Mouse (Mus musculus): ENCODE results near the gene Tmem273. TPM values are rescaled to one million over a fixed set of nuclear protein-coding genes. Genes with fewer than 3 reads are reported as not detected.

The Tmem273 gene
- polyA plus RNA-seq, 1 experiment, result not detected

DNA sequence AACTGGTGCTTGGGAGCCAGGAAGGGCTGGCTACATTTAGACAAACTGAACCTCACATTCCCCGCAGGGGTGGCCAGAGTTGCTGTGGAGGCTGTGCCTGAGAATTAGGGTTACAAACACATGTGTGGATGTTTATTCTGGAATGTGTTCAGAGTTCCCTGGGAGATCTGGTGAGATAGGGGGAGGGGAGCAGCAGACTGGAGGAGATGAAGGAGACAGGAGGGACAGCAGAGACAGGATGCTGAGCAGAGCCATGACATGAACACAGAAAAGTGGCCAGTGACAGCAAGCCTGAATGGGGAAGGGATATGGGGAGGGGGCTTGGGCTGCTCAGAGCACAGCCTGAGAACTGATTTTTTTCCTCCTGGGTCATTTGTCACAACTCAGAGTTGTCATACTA, 33.5 kb downstream of the Tmem273 start:
- Histone ChIP-seq H3K4me1 (ENCODE audit: control insufficient read depth, insufficient read depth, low read length) (no peaks in the 10 kb centered on the region), H3K36me3 (ENCODE audit: control insufficient read depth, insufficient read depth, low read length) (no peaks in the 10 kb centered on the region), H3K27ac (ENCODE audit: control insufficient read depth, insufficient read depth, low read depth, low read length) (no peak overlapping the region), H3K27me3 (ENCODE audit: control insufficient read depth, insufficient read depth, low read length) (no peaks in the 10 kb centered on the region), H3K4me3 (ENCODE audit: control insufficient read depth, low read depth, low read length) (no peak overlapping the region)
- no peak for TF ChIP-seq CTCF (IDR thresholded peaks at IDR 0.05; ENCODE audit: control insufficient read depth, insufficient read depth, insufficient replicate concordance, low read depth, low read length)
- TF ChIP-seq POLR2A (IDR thresholded peaks at IDR 0.05; ENCODE audit: control insufficient read depth, low read depth, low read length), result no peak

DNA sequence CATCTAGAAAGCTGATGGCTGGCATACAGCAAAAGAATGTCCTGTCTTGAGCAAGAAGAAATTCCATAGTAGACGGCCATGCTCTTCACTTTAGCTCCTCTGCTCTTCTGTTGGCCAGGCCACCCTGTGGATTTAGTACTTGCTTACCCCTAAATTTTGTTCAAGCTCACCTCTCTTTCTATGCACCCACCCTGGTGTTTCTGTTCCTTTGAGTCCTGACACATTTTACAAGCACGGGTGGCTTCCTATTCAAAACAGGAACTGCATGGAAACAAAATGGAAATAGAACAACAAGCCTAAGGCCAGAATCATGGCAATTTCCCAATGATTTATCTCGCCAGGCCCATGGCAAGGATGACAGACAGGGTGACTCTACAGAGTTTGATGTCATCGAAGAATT, 37.0 kb downstream of the Tmem273 start:
- Histone ChIP-seq H3K4me3 (ENCODE audit: control insufficient read depth, low read depth, low read length) (no peak overlapping the region), H3K27me3 (ENCODE audit: control insufficient read depth, insufficient read depth, low read length) (no peaks in the 10 kb centered on the region), H3K27ac (ENCODE audit: control insufficient read depth, insufficient read depth, low read depth, low read length) (no peak overlapping the region), H3K36me3 (ENCODE audit: control insufficient read depth, insufficient read depth, low read length) (no peaks in the 10 kb centered on the region), H3K4me1 (ENCODE audit: control insufficient read depth, insufficient read depth, low read length) (peaks cover 10% of the 10 kb centered on the region)
- no peak for TF ChIP-seq POLR2A (IDR thresholded peaks at IDR 0.05; ENCODE audit: control insufficient read depth, low read depth, low read length)
- TF ChIP-seq CTCF (IDR thresholded peaks at IDR 0.05; ENCODE audit: control insufficient read depth, insufficient read depth, insufficient replicate concordance, low read depth, low read length), result no peak

DNA sequence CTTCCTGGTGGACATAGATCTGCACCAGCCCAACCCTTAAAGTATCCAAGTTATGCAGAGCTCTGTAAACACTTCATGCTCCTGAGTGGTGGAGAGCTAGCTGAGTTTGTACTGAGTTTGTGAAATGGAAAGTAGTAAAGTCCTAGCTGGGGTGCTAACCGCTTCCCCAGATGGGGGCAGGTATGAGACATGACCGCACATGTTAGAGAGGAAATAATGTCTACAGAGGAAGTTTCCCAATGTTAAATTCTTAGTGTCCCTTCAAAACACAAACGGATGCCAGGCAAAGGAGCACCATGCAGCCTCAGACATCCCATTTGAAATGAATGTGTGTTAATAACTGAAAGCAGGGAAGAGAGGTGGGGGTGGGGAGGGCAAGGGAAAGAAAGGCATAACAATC, 38.1 kb downstream of the Tmem273 start:
- Histone ChIP-seq H3K27ac (ENCODE audit: control insufficient read depth, insufficient read depth, low read depth, low read length) (no peak overlapping the region), H3K27me3 (ENCODE audit: control insufficient read depth, insufficient read depth, low read length) (no peaks in the 10 kb centered on the region), H3K36me3 (ENCODE audit: control insufficient read depth, insufficient read depth, low read length) (no peaks in the 10 kb centered on the region), H3K4me3 (ENCODE audit: control insufficient read depth, low read depth, low read length) (no peak overlapping the region), H3K4me1 (ENCODE audit: control insufficient read depth, insufficient read depth, low read length) (peaks cover 10% of the 10 kb centered on the region)
- no peak for TF ChIP-seq CTCF (IDR thresholded peaks at IDR 0.05; ENCODE audit: control insufficient read depth, insufficient read depth, insufficient replicate concordance, low read depth, low read length)
- TF ChIP-seq POLR2A (IDR thresholded peaks at IDR 0.05; ENCODE audit: control insufficient read depth, low read depth, low read length), result no peak

DNA sequence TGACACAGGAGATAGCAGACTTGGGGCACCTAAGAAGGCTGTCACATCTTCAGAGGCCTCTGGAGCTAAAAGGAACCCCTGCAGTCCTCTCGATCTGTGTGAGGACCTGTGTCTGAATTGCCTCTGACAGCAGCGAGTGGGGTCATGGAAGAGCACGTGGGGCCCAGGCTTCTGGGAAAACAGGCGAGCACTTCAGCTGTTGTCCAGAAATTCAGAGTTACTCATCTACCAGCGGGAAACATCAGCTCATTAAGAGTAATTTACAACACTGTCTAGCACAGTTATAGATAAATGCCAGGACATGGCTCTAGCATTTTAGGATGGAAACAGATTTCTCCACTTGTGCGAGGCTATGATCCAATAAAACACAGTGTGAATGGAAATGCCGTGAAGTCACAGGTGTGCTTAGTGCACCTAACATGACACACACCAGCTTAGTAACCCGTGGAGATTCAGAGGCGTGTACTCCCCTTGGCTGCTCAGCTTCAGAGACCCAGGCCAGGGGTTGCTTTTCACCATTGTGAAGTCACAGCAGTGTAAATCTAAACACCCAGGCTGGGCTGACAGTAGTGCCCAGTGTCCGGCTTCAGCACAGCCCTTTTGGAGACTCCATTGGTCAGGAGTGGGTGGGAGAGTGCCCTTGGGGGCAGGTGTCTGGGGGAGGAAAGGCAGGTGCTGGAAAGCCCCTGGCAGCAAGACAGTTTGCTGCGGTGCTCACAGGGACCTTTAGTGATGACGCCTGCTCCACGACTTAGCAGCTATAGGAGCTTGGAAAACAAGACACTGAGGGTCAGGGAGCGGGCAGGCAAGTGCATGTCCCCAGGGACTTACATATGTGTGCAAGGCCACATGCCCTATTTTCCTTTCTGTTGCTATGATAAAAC, 38.7 kb downstream of the Tmem273 start:
- H3K4me1 ChIP-seq (ENCODE audit: control insufficient read depth, insufficient read depth, low read length), result peaks cover 10% of the 10 kb centered on the region
- no peak overlapping the region for H3K27ac ChIP-seq (ENCODE audit: control insufficient read depth, insufficient read depth, low read depth, low read length)
- H3K36me3 ChIP-seq (ENCODE audit: control insufficient read depth, insufficient read depth, low read length), result no peaks in the 10 kb centered on the region
- no peak overlapping the region for H3K4me3 ChIP-seq (ENCODE audit: control insufficient read depth, low read depth, low read length)
- no peaks in the 10 kb centered on the region for H3K27me3 ChIP-seq (ENCODE audit: control insufficient read depth, insufficient read depth, low read length)
- TF ChIP-seq CTCF (IDR thresholded peaks at IDR 0.05; ENCODE audit: control insufficient read depth, insufficient read depth, insufficient replicate concordance, low read depth, low read length) (no peak), POLR2A (IDR thresholded peaks at IDR 0.05; ENCODE audit: control insufficient read depth, low read depth, low read length) (no peak)

DNA sequence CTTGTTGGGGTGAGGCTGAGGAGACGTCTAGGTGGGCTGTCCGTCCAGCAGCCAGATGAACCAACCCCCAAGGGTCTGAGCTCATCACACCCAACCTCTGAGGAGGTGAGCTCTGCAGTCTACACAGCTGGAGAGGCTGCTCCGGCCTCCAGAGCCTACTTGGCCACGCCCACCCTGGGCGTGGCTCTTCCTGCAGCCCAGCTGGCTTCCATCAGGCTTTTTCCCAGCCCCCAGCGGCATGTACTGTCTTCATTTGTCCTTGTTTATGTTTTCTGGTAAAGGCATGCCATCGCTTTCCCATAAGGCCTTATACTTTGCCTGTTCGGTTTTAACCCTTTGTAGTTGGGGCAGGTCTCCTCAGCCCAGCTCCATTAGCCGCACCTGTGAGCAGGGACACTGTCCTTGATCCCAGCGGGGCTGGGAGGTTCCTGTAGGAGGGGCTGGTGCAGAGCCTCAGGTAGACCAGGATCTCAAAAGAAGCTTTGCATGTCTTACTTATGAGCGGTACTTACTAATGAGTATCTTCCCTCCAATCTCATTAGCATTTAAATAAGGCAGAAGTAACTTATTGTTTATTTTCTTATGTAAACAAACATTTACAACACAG, 39.8 kb downstream of the Tmem273 start:
- no peaks in the 10 kb centered on the region for H3K27me3 ChIP-seq (ENCODE audit: control insufficient read depth, insufficient read depth, low read length)
- TF ChIP-seq POLR2A (IDR thresholded peaks at IDR 0.05; ENCODE audit: control insufficient read depth, low read depth, low read length) (no peak), CTCF (IDR thresholded peaks at IDR 0.05; ENCODE audit: control insufficient read depth, insufficient read depth, insufficient replicate concordance, low read depth, low read length) (no peak)
- H3K27ac ChIP-seq (ENCODE audit: control insufficient read depth, insufficient read depth, low read depth, low read length), result no peak overlapping the region
- H3K36me3 ChIP-seq (ENCODE audit: control insufficient read depth, insufficient read depth, low read length), result no peaks in the 10 kb centered on the region
- peaks cover 10% of the 10 kb centered on the region for H3K4me1 ChIP-seq (ENCODE audit: control insufficient read depth, insufficient read depth, low read length)
- no peak overlapping the region for H3K4me3 ChIP-seq (ENCODE audit: control insufficient read depth, low read depth, low read length)

DNA sequence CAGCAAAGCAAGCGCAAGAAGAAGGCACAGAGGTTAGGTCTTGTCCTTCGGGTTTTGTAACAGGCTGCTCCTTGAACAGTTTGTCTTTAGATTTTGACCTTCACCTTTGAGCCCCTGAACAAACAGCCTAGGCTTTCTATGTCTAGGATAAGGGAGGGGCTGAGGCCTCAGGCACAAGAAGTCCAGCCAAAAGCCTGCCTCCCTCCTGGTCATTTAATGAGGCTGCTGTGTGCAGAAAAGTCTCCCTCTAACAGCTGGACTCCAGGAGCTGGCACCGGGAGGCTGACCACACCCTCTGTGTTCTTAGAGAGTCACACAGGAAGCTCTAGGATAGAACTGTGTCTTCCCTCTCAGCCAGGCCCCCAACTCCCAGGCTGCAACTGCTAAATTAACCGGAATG, 41.4 kb downstream of the Tmem273 start:
- Histone ChIP-seq H3K27ac (ENCODE audit: control insufficient read depth, insufficient read depth, low read depth, low read length) (no peak overlapping the region), H3K36me3 (ENCODE audit: control insufficient read depth, insufficient read depth, low read length) (no peaks in the 10 kb centered on the region), H3K4me1 (ENCODE audit: control insufficient read depth, insufficient read depth, low read length) (peaks cover 10% of the 10 kb centered on the region), H3K27me3 (ENCODE audit: control insufficient read depth, insufficient read depth, low read length) (no peaks in the 10 kb centered on the region), H3K4me3 (ENCODE audit: control insufficient read depth, low read depth, low read length) (no peak overlapping the region)
- TF ChIP-seq CTCF (IDR thresholded peaks at IDR 0.05; ENCODE audit: control insufficient read depth, insufficient read depth, insufficient replicate concordance, low read depth, low read length) (no peak), POLR2A (IDR thresholded peaks at IDR 0.05; ENCODE audit: control insufficient read depth, low read depth, low read length) (no peak)

DNA sequence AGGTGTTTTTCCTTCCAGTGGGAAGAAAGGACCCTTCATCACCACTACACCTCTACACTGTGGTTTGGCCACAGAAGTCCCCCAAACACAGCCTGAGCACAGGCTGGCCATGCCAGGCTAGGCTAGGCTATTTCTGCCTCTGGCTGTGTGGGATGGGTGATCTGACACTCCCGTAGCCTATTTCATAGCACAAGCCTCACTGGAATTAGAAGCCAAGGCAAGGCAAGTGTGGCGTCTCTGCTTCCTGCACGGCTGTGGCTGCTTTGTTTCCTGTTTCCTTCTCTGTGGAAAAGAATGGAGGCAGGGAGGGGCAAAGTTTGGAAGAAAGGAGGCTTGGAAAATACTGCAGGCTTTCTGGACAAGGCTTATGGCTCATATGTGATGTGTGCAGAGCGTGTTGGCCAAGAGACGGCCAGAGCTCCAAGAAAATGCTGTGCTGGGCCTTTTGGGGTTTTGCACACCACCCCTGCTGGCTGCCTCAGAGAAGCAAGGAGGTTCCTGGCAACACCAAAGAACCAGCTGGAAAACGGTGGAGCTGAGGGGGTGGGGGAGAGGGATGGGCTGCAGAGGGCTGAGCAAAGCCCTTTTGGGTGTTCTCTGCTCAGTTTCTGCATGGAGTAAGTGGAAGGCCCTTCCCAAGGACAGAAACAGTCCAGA, 42.4 kb downstream of the Tmem273 start:
- no peaks in the 10 kb centered on the region for H3K36me3 ChIP-seq (ENCODE audit: control insufficient read depth, insufficient read depth, low read length)
- no peaks in the 10 kb centered on the region for H3K27me3 ChIP-seq (ENCODE audit: control insufficient read depth, insufficient read depth, low read length)
- H3K27ac ChIP-seq (ENCODE audit: control insufficient read depth, insufficient read depth, low read depth, low read length), result no peak overlapping the region
- peaks cover 10% of the 10 kb centered on the region for H3K4me1 ChIP-seq (ENCODE audit: control insufficient read depth, insufficient read depth, low read length)
- no peak overlapping the region for H3K4me3 ChIP-seq (ENCODE audit: control insufficient read depth, low read depth, low read length)
- no peak for TF ChIP-seq POLR2A (IDR thresholded peaks at IDR 0.05; ENCODE audit: control insufficient read depth, low read depth, low read length)
- TF ChIP-seq CTCF (IDR thresholded peaks at IDR 0.05; ENCODE audit: control insufficient read depth, insufficient read depth, insufficient replicate concordance, low read depth, low read length), result no peak
